Mouse (Mus musculus) right cerebral cortex, postnatal 25 days (tissue): Measurements from ENCODE around the gene Egr2.

Source experiments
- DNase-seq: peaks from one replicate; pipeline ENCODE4 v3.0.0; 2022

Gene Egr2

GRCm38 (mm10) chr10:67538585-67539400 lies 3.5 kb downstream of the Egr2 start:
- no peak for DNase-seq

- DNase-seq: no peak
These were observed 4.1 kb downstream of the Egr2 start for GRCm38 (mm10) chr10:67539401-67539730.

GRCm38 (mm10) chr10:67540591-67540990 lies 5.3 kb downstream of the Egr2 start:
- DNase-seq: no peak

GRCm38 (mm10) chr10:67547850-67548260 lies 12.6 kb downstream of the Egr2 start:
- DNase-seq: no peak

GRCm38 (mm10) chr10:67548261-67548854 lies 13.1 kb downstream of the Egr2 start:
- no peak for DNase-seq

- peak; percentile 96 for DNase-seq
These were observed 13.8 kb downstream of the Egr2 start, which contains the start of gene Ado for GRCm38 (mm10) chr10:67548877-67549731. TSS of gene Ado (minus strand) at chr10:67548955.

GRCm38 (mm10) chr10:67558053-67558452 lies 22.8 kb downstream of the Egr2 start:
- no peak for DNase-seq

- no peak for DNase-seq
These were observed 24.6 kb downstream of the Egr2 start for GRCm38 (mm10) chr10:67559765-67560394.

- no peak for DNase-seq
These were observed 25.9 kb downstream of the Egr2 start for GRCm38 (mm10) chr10:67561185-67561584.

- DNase-seq: no peak
These were observed 29.2 kb downstream of the Egr2 start for GRCm38 (mm10) chr10:67564509-67564908.

- no peak for DNase-seq
These were observed 30.8 kb downstream of the Egr2 start for GRCm38 (mm10) chr10:67566104-67566503.

- no peak for DNase-seq
These were observed 34.3 kb downstream of the Egr2 start for GRCm38 (mm10) chr10:67569539-67569938.

GRCm38 (mm10) chr10:67571443-67571842 lies 36.2 kb downstream of the Egr2 start:
- DNase-seq: no peak

GRCm38 (mm10) chr10:67573310-67573709 lies 38.0 kb downstream of the Egr2 start:
- DNase-seq: no peak

GRCm38 (mm10) chr10:67579830-67580229 lies 44.6 kb downstream of the Egr2 start:
- no peak for DNase-seq

- DNase-seq: no peak
These were observed 46.5 kb downstream of the Egr2 start for GRCm38 (mm10) chr10:67581698-67582285.

- no peak for DNase-seq
These were observed 50.8 kb downstream of the Egr2 start for GRCm38 (mm10) chr10:67585873-67586610.
